Mouse (Mus musculus) MEL-GATA-1-ER (cell line): ENCODE measurements around the gene Moxd1.
A peak's percentile ranks its signal among the peaks of the same experiment; 100 is the strongest.
"Not testable (repeated sequence)": the region's sequence is repeated elsewhere in the genome, so short reads cannot be mapped to it uniquely, and the experiment has no call there.

ENCODE experiments used
- DNase-seq: peaks from one replicate; pipeline ENCODE4 v3.0.0-alpha.2; 2012; ENCODE audit warnings: low read depth; ENCODE audit errors: extremely low read depth

The Moxd1 gene

DNA sequence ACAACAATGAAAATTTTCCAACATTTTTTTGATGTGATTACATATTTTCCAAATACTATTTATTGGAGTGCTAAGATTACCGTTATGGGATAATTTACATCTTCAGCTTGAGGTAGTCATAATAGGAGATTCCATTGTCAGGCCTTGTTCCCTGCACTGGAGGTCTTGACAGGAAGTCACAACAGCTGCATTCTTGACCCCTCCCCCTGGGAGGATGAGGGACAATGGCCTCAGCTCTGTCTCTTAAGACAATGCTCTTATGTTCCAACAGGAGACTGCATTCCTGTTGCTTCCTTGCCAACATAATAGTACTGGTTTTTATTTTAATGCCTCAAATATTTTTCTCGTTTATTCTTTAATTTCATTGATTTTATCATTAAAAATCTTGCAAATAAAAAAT is 44.2 kb downstream of the Moxd1 start:
- no peak for DNase-seq

DNA sequence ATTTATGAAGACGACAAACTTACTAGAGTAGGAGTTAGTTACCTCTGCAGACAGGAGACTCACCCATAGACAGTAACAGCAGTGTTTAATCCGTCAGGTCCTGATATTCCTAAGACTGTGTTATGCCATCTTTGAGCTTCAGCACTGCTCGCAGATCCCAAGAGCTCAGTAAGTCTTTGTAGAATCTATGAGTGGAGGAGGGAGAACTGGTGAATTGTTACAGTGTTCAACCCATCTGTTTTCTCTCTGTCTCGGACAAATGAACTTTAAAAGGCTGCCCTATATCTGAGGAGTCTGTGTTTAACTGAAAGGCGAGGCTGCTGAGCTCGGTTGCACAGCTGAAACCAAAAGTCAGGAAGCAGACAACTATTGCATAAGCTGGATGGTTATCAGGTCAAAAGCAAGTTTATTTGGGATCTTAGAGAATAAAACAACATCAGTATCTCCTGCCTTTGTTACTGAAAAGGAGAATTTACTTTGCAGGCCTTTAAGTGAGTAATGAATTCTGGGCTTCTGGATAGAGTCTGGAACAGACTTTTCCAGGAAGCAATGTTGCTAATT is 47.8 kb downstream of the Moxd1 start:
- DNase-seq = no peak

DNA sequence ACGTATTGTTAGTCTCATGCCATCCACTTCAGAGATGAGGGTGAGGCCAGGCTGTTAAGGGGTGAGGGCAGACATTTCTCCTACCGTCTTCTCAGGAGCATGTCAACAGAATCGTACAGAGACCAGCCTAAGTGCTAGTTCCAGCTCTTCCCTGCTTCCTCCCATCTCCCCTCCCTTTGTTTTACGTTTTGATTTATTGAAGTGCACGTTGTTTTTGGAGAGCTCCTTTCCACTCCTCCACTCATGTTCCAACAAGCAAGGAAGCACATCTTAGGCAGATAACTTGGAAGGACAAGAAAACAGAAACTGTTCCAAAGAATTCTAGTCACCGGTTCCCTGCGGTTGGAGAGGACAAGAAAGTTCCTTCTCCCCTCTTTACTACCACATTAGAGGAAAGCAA is 52.9 kb downstream of the Moxd1 start:
- DNase-seq = no peak

DNA sequence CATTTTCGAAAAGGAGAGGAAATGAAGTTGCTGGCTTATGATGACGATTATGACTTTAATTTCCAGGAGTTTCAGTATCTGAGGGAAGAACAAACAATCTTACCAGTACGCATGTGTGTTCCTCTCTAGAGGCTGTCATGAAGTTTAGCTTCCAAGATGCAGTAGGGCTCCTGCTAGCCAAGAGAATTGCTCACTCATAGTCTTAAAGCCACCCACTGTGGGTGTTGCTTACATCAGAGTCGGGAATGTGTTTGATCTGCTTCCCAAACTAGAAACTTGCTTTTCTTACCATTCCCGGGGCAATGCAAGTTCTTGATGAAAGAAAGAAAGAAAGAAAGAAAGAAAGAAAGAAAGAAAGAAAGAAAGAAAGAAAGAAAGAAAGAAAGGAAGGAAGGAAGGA is 59.3 kb downstream of the Moxd1 start:
- no peak for DNase-seq

DNA sequence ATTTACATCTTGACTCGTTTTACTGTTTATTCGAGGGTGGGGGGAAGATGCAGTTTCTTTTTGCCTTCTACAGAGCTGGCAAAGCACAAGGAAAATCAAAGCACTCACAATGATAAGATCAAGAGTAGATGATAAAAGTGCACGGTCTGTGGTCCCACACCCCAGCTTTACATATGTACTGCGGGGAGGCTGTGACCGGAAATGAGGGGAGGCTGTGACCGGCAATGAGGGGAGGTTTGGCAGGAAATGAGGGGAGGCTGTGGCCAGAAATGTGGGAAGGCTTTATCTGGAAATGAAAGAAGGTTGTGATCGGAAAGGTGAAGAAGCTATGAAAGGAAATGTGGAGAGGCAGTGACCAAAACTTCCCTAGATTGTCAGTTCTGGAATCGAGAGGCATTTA is 68.3 kb downstream of the Moxd1 start:
- DNase-seq = no peak

DNA sequence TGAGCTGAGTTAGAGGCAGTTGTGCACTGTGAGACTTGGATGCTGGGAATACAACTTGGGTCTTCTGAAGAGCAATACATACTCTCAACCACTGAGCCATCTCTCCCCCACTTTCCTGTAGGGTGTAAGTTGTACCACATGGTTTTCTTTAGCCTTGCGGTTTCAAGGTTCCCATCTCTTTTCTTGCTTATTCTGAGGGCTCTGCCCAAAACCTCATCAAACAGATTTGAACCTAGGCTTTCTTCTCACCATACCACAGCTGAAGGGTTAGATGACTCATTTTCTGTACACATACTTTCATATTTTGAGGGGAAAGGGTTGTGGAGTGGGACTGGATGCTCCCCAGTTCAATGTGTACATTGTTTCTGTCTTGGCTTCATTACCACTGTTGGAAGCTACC is 69.4 kb downstream of the Moxd1 start:
- DNase-seq = no peak

DNA sequence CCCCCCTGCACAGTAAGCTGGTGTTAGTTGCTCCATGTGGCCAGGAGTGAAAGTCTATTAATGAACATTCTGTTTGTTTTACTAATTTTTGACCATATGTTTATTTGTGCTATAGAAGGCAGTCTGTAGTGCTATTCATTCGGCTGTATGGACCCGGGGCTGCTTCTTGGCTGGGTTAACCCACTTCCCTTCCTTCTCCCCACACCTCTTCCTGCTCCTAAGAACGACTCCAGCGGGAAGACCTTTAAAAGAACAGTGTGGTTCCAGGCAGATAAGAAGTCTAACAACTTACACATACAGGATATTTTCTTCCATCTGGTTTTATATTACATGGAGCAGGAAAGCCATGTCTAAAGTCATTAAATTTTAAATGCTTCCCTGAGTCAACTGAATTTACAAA is 73.3 kb downstream of the Moxd1 start:
- no peak for DNase-seq

DNA sequence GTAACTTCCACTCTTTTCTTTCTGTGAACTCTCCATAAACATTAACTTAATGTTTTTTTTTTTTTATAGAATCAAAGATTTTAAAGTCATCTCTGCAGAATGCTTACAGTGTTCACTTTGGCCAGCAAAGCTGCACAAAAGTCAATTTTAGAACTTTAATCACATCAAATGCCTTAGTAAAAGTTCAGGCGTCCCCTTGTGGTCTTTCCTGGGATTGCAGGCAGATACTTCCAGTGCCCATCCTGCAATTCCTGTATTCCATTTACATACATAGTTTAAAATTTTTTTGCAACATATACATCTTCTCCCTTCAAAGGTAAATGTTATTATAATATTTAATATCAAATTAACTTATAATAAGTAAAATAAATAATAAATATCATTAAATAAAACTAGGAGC is 74.5 kb downstream of the Moxd1 start:
- DNase-seq = peak; percentile 9

DNA sequence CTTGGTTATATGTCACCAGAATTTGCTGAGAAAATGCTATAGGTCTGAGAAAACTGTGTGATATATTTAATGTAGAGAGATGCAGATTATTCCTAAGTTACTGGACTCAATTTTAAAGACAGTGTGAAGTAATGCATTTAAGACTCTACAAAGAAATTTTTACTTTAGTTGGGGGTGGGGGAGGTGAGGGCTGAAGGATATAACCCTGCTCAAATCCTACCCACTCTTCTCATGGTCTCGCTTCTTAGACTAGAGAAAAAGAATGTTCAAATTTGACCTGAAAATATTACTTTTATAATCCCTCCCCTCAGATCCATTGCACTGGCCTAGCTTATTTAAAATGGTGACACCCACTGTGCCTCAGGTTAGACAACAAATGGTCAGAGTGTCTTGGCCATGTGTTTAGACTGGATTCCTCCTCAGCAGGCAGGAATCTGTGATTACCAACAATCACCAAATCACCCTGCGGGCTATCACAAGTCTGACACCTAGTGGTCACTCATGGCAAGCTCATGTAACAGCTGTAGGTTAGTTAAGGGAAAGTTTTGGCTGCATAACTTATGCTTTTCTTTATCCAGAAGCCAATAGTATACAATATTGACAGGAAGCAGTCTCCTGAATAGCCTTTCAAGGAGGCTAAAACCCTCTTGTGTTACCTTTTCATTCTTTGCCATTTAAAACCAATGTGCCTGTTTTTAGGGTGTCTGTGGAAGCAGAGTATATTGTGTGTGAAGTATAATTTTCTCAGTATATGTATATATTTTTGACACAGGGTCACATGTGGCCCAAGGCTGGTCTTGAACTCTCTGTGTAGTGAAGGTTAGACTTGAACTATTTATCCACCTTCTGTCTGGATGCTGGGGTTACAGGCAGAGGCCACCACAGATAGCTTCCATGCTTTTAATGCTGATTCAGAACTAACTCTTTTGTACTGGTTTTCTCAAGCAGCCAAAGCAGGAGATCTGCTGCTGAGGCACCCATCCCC is 75.2 kb downstream of the Moxd1 start:
- DNase-seq = peak; percentile 33

DNA sequence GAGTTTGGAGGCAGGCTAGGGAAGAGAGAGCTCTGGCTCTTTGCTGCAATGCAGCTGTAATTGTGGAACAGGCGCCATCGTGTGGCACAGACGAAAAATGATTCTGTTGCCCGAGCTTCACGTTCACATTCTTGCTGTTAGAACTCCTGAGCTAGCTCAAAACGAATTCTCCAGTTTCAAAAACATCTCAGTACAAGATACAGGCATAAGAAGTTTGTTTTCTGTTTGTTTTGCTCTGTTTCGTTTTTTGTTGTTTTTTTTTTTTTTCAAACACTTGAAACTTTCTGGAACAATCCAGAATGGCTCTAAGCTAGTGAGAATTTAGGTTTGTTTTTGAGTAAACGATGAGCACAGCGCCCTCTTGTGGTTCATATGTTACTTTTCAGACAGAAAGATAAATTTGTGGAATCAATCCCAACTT is 88.9 kb downstream of the Moxd1 start:
- DNase-seq = peak; percentile 73

DNA sequence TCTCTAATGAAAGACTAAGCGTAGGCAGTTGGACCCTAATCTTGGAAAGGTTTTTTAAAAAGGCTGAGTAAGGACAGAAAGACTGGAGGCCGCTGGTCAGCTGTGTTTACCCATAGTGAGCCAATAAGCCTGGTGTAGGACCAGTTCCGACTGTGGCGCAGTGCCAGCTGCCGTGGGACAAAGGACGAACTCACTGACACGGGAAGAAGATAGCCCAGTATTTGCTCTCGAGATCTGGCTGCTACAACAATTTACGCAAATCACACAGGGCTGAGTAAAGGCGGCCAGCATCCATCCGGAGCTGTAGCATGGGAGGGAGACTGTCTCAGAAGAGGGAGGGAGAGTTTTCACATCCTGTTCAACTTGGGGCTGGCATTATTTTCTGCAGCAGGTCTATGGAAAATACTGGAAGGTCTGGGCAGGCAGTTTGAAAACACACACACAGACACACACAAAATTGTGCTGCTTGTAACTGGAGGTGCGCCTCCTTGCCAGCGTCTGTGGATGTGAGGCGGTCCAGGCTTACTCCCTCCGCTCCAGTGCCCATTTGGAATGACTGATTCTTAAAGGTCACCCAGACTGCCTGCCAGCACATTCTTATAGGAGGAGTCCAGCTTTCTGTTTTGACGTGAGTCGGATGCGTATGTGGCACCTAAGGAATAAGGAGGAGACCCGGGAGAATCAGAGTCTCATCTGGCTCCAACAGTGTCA is 94.0 kb downstream of the Moxd1 start:
- DNase-seq = no peak

DNA sequence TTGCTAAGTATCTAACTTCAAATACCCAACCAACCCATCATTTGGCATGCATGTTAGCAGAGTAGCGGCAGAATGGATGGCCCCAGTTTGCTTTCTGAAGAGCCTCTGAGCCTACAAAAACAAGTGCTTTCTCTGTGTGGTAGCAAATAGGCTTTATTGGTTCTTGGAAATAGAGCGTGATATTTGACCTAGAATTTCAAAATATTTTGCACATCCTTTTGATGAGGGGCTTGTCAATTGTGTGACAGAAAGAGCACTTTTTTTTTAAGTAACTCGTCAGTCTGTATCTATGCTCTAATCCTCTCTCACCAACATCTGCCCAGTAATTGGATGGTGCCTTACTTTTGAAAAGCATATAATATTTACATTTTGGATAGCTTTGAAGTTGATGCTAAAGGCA is 97.0 kb downstream of the Moxd1 start:
- no peak for DNase-seq

DNA sequence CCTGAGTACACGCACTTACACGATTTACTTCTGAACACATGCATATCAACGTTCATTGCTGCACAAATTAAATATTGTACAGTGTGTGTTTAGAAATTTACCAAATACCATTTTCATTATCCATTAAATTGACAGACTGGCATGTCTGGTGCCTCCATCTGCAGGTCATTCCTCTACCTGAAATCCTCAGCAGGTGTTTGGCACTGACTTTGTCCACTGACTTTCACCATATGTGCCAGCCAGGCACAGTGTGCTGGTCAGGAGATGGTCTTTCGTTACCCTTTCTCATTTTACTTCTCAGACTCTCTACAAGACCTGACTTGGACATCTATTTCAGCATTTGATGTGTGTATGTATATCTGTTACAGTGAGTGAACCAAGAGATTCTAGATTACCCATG is 99.7 kb downstream of the Moxd1 start:
- DNase-seq = no peak

DNA sequence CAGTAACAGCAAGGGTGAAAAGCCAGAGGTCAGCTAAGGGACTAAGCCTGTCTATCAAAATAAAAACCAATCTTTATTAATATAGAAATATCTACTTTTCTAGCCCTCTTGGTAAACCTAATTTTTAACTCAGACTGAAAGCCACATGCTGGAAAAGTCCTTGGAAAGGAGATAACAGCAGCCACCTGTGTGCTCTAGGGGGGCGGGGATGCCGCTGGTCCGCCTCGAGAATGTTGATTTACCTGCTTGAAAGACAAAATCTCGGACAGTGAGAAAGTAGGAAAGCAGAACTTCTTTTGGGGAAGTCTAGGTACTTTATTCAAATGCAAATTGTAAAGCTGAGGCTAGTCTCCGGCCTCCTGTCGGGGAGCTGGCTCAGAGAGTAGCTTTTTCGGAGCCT is 103.9 kb downstream of the Moxd1 start:
- not testable (repeated sequence) for DNase-seq

DNA sequence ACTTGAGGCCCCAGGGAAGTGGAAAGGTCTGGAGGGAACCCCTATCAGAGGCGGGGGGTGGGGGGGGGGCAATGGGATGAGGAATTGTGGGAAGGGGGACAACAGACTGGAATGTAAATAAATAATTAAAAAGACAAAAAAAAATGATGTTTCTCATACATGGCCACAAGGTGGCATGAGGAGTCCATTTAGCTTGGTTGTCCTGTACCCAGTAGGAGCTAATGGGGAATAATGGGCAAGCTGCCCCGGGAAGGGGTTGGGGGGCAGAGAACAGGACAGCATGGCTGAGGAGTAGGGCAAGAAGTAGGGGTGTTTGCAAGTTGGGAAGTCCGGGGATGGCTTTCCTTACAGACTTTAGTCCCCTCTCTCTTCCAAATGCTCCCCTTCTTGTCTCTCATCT is 109.5 kb downstream of the Moxd1 start:
- DNase-seq = no peak

DNA sequence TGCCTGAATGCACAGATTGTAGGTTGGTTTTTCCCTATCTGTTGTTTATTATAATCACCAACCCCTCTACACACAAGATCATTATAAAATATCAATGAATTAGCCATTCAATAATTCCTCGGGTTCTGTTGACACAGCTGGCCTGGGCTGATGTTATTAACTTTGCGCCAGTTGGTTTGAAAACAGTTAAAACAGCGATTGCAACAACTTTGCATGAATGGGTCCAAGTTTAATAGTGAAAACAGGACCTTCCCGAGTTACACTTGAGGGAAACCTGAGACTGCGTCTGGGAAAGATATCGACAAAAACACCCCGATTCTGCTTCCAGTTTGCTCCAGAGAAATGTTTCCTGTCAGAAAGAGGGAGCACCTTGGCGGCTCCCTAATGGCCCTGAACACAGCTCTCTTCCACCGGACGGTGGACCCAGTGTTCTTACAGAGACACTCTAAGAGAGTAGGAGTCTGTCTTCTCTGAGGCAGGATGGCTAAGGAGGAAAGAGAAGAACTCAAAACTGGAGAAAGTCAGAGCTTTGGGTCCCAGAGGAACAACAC is 116.4 kb downstream of the Moxd1 start:
- no peak for DNase-seq

DNA sequence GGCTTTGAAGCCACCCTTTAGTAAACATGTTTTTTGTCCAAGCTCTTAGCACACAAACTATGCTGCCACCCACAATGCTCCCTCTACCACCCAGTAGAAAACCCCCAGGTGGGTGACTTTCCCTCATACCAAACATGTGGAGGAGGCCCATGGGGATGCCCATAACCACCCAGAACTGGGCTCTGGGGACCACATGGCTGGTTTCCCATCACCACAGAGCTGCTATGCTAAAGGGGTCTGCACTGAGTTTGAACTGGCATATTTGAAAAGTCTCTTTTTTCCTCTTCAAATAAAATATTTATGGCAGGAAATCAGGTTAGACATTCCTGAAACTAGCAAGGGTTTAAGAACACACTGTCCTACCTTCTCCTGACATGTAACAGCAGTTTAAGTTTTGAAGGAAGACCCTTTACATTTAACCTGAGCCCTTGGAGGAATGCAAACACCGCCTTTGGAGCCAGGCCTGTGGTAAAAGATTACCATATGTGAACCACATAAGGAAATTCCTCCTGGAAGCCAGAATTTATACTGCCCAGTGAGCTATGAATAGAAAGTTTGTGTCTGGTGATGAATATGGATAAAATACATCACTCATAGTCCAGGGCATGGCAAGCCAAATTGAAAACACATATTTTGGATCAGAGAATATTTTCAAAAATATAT is 117.4 kb downstream of the Moxd1 start:
- no peak for DNase-seq

DNA sequence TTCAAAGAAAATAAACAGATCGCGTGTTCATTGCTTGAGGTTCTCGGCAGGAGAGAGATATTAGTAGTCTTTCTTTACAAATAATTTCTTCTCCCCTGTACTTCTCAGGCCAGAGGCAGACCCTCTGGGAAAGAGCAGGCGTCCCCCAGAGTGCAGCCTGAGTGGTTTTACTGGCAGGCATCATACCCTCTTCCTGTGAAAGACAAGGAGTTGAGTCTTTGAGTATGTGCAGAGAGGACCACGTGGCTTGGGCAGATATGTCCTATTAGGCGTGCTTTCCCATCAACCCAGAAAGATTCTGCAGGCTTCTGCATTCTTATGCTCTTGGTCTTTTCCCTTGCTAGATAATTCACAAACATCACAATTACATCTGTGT is 117.9 kb downstream of the Moxd1 start:
- DNase-seq = no peak

DNA sequence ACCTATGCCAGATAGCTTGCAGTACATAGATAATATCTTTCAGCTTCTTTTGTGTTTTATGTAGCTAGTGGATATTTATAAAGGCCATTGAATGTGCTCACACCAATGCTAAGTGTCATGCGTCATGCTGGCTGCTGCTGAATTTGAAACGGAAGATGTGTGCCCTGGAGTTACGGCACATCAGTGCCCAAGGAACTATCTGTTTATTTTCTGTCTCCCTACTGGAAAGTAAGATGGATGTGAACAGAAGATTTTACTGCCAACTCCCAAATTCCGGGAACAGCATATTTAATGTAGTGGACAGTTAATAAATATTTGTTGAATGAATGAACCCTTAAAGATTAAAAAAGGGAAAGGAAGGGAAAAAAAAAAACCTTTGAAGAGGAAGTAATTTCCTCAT is 119.8 kb downstream of the Moxd1 start:
- no peak for DNase-seq
